Mouse (Mus musculus): ENCODE measurements around the gene Sdk2.

Sdk2 gene

GRCm38 (mm10) chr11:113842879-113843278 is 224.0 kb downstream of the Sdk2 start:
- no peak for DNase-seq (ENCODE audit: low read depth)

GRCm38 (mm10) chr11:113831608-113832007 is 235.2 kb downstream of the Sdk2 start:
- DNase-seq (ENCODE audit: low read depth), result no peak

GRCm38 (mm10) chr11:113828081-113828554 is 238.7 kb downstream of the Sdk2 start:
- no peak for DNase-seq (ENCODE audit: low read depth)

DNA sequence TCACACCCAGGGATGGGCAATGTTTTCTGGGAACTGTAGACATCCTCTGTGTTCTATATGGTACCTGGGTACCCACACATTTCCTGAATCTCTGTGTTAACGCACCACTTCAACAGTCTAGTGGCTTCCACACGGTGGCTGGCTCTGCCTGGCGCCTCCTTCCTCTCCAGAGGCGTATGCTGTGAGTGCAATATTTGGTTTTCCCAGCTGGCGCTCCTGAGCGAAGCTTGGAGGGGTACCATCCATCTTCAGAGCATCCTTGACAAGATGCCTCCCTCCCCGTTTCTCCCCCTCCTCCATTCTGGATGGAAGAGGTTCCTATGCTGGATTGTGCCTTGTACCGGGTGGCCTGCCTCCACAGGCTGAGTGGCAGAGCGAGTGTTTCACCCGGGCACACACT is 246.8 kb downstream of the Sdk2 start:
- DNase-seq (ENCODE audit: low read depth), result no peak

DNA sequence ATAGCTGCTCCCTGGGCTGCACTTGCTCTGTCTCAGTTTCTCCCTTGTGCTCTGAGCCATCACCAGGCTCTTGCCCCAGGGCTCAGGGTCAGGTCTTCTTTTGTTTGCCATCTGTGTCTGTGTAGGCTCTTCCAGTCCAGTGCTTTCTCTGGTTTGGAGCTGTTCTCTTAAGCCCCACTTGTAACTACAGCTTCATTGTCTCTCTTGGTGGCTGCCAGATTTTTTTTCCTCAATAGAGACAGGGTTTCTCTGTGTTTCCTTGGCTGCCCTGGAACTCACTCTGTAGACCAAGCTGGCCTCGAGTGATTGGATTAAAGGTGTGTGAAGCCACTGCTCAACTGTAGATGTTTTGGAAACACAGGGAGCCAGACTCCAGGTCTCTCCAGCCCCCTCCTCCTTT is 247.8 kb downstream of the Sdk2 start:
- DNase-seq (ENCODE audit: low read depth), result no peak

GRCm38 (mm10) chr11:113816971-113817548 is 249.8 kb downstream of the Sdk2 start:
- peak; percentile 29 for DNase-seq (ENCODE audit: low read depth)

GRCm38 (mm10) chr11:113816439-113816838 is 250.4 kb downstream of the Sdk2 start:
- DNase-seq (ENCODE audit: low read depth), result no peak

DNA sequence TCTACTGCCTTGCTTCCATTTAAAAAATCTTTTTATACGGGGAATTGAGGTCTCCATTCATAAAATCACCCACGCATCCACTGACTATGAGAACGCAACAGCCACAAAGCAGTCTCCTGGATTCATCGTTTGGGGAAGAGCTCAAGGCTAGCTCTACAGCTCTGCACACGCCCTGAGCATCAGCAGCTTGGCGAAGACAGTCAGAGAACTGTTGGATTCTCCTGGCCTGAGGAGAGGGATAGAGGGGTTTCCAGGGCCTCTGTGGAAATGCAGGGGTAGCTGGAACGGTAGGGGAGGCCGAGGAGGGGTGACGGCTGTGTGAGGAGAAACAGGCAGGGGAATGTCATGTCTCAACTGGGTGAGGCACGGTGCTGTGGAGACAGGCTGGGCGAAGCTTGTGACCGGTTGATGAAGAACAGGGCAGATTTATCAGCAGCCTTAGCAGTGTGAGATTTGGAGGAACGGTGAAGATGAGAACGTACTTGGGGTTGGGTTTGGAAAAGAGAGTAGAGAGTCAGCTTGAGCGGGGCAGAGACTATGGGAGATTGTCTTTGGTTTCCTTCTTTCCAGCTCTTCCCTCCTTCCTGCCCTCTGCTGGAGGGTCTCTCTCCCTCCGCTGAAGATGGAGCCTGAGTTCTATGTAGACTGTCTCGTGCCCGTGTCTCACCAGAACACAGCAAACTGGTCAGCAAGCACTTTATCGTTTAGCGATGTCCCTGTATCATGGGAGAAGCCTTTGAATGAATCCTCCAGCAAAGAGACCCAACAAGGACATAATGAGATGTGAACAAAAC is 255.1 kb downstream of the Sdk2 start:
- no peak for DNase-seq (ENCODE audit: low read depth)

DNA sequence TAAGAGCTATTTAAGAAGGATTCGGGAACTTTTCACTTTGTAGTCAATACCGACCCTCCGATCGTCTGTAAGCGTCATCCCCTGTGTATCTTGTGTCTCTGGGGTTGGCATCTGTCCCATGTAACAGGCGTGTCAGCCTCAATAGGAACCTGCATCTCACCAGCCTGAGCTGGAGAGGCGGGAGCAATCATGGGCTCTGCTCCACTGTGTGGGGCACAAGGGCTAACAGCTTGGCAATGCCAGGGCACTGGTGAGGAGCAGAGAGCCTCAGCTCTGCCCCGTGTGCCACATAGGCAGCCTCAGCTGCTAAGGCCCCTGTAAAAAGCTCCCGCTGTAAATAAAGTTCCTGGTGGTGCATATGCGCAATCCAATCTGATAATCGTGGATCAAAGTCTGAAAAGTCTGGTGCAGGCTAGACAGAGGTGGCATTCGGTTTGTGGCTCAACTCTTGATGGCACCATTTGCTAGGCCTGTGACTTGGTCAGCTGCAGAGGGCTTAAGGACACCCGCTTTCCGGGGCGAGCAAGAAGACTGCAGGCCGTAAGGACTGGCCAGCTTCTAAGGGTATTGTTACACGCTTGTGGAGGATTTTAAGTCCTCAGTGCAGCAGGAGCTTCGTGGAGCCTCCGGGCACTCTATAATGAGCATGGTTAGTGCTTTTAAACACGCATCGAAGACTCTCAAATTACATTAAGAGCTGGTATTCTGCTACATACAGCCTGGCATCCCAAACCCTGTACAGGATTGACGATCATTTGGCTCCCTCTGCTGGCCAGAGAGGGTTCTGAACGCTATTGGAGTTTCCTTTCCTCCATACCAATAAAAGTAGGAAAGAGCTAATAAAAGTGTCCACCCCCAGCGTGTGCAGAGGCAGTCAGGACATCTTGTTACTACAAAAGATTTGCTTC is 256.0 kb downstream of the Sdk2 start:
- DNase-seq (ENCODE audit: low read depth), result peak; percentile 42

DNA sequence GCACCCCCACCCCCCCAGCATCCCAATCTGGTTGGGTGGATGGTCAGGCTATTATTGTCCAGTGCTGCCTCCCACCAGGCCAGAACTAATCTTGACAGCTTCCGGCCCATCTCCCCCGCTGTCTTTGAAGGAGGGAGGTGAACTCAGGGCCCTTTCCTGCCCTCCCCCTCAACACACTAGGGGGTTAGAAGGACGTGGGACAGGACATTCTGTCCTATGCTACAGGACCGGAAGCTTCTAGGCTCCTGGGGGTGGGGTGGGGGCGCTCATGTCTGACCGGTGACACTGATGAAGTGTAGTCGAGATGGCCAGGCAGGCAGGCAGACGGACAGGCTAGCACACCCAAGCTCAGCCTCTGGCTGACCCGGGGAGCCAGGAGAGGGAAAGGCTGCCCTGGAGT is 259.8 kb downstream of the Sdk2 start:
- DNase-seq (ENCODE audit: low read depth), result no peak

- DNase-seq (ENCODE audit: low read depth), result no peak
Observed at GRCm38 (mm10) chr11:113806382-113807077, 260.3 kb downstream of the Sdk2 start.

GRCm38 (mm10) chr11:113805974-113806373 is 260.9 kb downstream of the Sdk2 start:
- no peak for DNase-seq (ENCODE audit: low read depth)

DNA sequence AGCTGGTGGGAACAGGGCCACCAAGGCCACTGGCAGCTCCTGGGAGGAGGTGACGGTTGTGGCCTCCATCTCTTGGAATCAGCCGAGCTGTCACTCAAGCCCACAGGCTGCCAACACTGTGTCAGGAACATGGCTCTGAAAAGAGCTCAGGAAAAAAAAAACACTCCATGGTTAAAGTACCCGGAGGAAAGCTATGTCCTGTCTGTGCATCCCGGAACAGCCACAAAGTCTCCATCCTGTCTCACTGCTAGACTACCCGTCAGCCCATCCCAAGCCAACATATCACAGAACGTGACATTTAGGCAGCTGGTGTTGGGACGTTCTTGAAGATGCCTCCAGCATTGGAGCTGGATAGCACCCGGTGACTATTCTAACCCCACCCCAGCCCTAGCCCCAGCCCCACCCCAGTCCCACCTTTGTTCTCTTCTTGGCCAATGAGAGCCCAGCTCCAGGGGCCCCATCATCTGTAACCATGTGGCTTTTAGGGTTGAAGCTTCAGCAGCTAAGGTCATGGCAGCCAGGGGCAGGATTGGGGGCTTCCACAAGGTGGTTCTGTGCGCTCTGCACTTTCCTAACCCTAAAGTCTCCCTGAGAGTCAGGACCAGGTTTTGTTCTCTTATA is 263.4 kb downstream of the Sdk2 start:
- no peak for DNase-seq (ENCODE audit: low read depth)

DNA sequence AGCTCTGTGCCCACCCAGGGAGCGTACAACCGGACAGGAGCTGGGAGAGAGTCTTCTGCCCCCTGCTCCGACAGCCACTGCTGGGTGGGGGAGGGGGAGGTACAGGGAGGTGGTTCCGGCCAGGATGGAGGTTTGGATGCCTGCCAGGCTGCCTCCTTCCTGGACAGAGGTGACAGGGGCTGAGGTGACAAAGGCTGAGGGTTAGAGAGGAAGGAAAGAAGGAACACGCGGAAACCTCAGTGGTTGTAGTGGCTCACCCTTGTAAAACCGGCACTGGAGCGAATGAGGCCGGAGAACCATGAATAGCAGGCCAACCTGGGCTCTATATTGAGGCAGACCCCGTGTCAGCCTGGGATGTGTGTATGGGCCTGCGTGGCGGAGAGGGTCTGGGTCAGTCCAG is 264.4 kb downstream of the Sdk2 start:
- DNase-seq (ENCODE audit: low read depth), result no peak

DNA sequence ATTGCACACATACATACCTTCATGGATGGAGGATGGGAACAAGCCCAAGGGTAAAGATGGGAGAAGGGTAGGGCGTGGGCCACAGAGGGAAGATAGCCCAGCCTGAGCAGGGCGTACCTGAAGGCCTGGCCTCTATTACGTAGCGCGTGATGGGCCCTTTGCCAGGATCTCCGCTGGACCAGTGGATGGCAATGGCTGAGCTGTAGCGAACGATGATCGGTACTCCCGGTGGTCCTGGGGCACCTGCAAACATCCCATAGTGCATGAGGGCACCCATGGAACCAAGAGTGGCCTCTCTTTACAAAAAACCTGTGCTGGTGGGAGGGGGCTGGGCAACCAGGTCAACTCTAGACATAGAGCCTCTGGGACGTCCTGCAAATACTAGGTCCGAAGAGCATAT is 266.8 kb downstream of the Sdk2 start:
- no peak for DNase-seq (ENCODE audit: low read depth)

- DNase-seq (ENCODE audit: low read depth), result no peak
Observed at GRCm38 (mm10) chr11:113799041-113799447, 267.8 kb downstream of the Sdk2 start.

DNA sequence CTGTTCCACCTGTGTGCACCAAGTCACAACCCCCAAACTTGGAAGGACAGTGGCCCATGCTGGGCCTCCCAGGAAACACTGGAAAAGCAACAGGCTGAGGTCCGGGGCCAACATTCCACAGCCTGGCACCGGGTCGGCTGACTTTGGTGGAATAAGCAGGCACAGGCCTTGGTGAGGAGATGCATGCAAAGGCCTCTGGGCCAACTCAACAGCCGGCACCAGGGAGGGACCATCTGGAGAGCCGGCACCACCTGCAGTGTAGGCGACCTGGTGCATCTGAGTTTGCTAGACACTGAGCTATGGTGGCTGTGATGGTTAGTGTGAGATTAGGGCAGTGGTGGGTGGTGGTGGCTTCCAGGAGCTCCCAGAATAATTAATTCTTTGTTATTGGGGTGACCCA is 268.8 kb downstream of the Sdk2 start:
- no peak for DNase-seq (ENCODE audit: low read depth)

GRCm38 (mm10) chr11:113797014-113797983 is 269.5 kb downstream of the Sdk2 start:
- DNase-seq (ENCODE audit: low read depth), result no peak

DNA sequence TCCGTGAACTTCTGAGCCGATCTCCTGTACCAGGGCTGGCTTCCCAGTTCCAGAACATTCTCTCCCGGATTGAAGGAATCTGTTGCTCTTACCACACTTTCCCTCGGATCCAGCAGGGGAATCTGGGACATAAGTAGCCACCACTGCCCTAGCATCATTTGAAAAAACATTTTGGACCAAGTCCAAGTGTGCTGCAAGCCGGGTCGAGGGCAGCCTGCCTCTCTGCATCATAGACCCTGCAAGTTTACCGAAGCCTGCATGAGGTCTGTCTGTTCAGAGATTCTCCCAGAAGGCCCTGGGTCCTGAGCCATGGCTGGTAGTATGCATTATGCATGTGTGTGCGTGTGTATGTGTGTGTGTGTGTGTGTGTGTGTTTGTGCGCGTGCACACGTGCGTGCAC is 271.0 kb downstream of the Sdk2 start:
- DNase-seq (ENCODE audit: low read depth), result no peak
